Mouse (Mus musculus): ENCODE measurements at regions not wholly inside any gene's neighbourhood (a gene's known extent, or its start where the extent isn't known, plus 50 kb on each side); places are given as distances from the start of the nearest gene placed in this dataset.

DNA sequence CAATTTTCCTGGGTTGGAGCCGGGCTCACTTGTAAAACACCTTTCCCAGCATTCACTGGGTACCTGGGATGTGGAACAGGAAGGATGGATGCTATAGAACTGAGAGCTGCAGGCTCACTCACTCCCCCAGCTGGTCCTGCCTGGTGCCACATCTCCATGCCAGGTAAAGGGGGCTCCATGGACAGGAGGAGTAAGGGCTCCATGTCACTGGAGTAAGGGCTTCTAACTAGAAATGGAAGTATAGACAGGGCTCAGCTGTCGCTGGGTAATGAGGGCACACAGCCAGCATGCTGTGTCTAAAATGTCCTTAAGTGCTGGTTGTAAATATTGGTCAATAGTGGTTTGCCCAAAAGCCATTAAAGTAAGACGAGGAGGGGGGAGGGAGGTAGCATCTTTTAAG, 99.4 kb upstream of the Gpr12 start:
- H3K9ac ChIP-seq, result no peak overlapping the region
- H3K36me3 ChIP-seq, result no peaks in the 10 kb centered on the region
- H3K4me1 ChIP-seq, result peaks cover 47% of the 10 kb centered on the region
- no peak overlapping the region for H3K4me3 ChIP-seq (replicated peaks)
- no peak overlapping the region for H3K4me2 ChIP-seq
- H3K9me3 ChIP-seq (replicated peaks), result no peaks in the 10 kb centered on the region
- 28% methylated on average over 3 of the region's 3 CpGs for WGBS
- no peak overlapping the region for H3K27ac ChIP-seq
- 0 out of 2 replicates have a peak, but pooled peaks cover 15% of the 10 kb centered on the region for H3K27me3 ChIP-seq
- no peak for ATAC-seq (replicated peaks; ENCODE audit: low FRiP score)

DNA sequence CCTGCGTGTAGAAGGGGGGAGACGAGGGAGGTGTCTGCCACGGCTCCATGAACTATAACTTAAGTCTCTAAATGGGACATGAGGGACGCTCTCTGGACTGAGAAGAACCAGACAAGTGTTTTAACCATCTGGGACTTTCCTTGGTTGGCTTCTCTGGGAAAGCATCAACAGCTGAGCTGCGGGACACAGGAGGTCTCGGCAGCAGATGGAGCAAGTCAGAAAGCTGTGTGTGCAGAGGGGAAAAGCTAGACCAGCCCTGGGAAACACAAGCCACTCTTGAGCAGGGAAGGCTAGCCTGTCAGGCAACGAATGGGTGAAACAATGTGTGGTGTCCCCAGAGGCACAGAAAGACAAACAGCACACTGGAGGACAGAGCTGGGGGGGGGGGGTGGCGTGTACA, 98.5 kb upstream of the Gpr12 start:
- H3K4me2 ChIP-seq, result no peak overlapping the region
- H3K27me3 ChIP-seq, result 0 out of 2 replicates have a peak, but pooled peaks cover 15% of the 10 kb centered on the region
- no peak overlapping the region for H3K9ac ChIP-seq
- no peaks in the 10 kb centered on the region for H3K36me3 ChIP-seq
- 28% methylated on average over 8 of the region's 8 CpGs for WGBS
- peaks cover 53% of the 10 kb centered on the region for H3K4me1 ChIP-seq
- no peak for ATAC-seq (replicated peaks; ENCODE audit: low FRiP score)
- H3K9me3 ChIP-seq (replicated peaks), result no peaks in the 10 kb centered on the region
- H3K27ac ChIP-seq, result no peak overlapping the region
- H3K4me3 ChIP-seq (replicated peaks), result no peak overlapping the region

DNA sequence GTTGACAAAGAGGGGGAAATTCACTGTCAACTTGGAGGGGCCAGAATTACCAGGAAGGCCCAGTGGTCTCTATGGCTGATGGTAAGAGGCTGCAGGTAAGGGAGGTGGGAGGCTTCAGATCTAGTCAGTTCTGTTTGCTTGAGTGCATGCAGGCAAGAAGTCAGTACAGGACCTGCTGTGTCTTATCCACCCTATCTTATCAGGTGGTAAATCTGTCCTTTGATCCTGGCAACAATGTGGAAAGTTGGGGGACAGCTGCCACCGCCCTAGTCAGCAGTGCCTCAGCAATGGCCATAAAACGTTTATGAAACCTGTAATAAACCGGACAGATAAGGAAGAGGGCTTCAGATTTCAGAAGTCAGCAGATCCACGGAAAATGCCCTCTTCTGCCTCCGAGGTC, 97.9 kb upstream of the Gpr12 start:
- H3K9ac ChIP-seq, result no peak overlapping the region
- 12% methylated on average over 5 of the region's 5 CpGs for WGBS
- H3K9me3 ChIP-seq (replicated peaks), result no peaks in the 10 kb centered on the region
- 0 out of 2 replicates have a peak, but pooled peaks cover 15% of the 10 kb centered on the region for H3K27me3 ChIP-seq
- H3K4me1 ChIP-seq, result peaks cover 49% of the 10 kb centered on the region
- no peak for ATAC-seq (replicated peaks; ENCODE audit: low FRiP score)
- H3K4me2 ChIP-seq, result no peak overlapping the region
- no peak overlapping the region for H3K4me3 ChIP-seq (replicated peaks)
- no peaks in the 10 kb centered on the region for H3K36me3 ChIP-seq
- H3K27ac ChIP-seq, result no peak overlapping the region

DNA sequence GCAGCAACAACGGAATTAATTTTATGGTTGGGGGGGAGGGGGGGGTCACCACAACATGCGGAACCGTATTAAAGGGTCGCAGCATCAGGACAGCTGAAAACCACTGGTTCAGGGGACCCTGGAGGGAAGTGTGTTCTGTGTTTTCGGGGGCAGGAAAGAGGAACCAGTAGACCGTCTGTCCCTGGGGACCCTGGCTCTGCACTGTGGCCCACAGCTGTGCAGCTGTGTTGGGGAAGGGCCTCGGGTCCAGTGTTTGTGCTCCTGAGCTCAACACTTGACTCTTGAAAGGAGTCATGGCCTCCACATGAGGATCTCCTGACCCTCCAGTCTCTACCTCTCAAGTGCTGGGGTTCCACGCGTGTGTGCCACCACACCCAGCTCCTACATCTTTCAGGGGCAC, 96.5 kb upstream of the Gpr12 start:
- Histone ChIP-seq H3K9me3 (replicated peaks) (no peaks in the 10 kb centered on the region), H3K4me1 (peaks cover 46% of the 10 kb centered on the region), H3K36me3 (no peaks in the 10 kb centered on the region), H3K27ac (no peak overlapping the region), H3K4me3 (replicated peaks) (no peak overlapping the region), H3K4me2 (no peak overlapping the region), H3K27me3 (0 out of 2 replicates have a peak, but pooled peaks cover 15% of the 10 kb centered on the region), H3K9ac (no peak overlapping the region)
- WGBS, result 74% methylated on average over 9 of the region's 9 CpGs
- no peak for ATAC-seq (replicated peaks; ENCODE audit: low FRiP score)

DNA sequence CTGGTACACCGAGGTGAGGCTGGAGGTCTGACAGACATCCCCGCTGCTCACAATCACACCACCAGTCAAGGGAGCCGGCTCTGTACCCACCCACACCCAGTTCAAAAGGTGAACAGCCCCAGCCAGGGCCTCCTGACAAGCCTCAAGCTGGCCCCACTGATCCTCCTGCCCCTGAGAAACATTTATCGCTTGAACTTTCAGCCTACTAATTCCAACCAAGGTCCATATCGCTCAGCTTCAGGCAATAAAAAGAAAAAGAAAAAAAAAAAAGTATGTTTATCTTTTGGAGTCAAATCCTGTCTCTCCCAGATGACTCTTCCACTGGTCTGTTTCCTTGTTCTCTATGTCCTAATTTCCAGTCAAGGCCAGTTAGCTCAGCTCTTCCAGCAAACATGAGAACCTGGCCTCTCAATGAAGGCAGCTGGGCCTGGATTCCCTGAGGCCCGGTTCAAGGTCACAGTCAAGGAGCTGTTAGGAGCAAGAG, 94.2 kb upstream of the Gpr12 start:
- Histone ChIP-seq H3K9me3 (replicated peaks) (no peaks in the 10 kb centered on the region), H3K4me1 (peaks cover 57% of the 10 kb centered on the region), H3K27ac (no peak overlapping the region; the same call in 1 of the 2 replicates), H3K9ac (no peak overlapping the region), H3K27me3 (0 out of 2 replicates have a peak, but pooled peaks cover 12% of the 10 kb centered on the region), H3K4me2 (no peak overlapping the region), H3K36me3 (no peaks in the 10 kb centered on the region), H3K4me3 (replicated peaks) (no peak overlapping the region)
- WGBS, result 25% methylated on average over 6 of the region's 6 CpGs
- ATAC-seq (replicated peaks; ENCODE audit: low FRiP score), result no peak

DNA sequence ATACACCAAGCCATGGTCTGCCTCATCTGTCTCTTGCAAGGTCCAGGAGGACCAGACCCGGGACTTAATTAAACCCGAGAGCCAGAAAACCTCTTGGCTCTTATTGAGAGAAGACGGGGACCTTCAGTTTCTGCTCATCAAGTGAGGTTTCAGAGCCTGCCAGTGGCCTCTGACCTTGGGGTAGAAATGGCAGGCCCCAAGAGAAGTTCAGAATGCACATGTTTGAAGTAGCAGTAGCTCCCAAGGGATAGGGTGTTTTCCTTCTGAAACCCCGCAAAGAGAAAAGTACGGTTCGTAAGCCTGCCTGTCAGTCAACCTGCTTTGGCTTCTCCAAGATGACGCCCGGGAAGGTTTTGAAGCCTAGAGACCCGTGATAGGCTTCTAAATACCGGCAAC, 93.7 kb upstream of the Gpr12 start:
- ATAC-seq (replicated peaks; ENCODE audit: low FRiP score), result no peak
- Histone ChIP-seq H3K27ac (no peak overlapping the region), H3K4me3 (replicated peaks) (no peak overlapping the region)

DNA sequence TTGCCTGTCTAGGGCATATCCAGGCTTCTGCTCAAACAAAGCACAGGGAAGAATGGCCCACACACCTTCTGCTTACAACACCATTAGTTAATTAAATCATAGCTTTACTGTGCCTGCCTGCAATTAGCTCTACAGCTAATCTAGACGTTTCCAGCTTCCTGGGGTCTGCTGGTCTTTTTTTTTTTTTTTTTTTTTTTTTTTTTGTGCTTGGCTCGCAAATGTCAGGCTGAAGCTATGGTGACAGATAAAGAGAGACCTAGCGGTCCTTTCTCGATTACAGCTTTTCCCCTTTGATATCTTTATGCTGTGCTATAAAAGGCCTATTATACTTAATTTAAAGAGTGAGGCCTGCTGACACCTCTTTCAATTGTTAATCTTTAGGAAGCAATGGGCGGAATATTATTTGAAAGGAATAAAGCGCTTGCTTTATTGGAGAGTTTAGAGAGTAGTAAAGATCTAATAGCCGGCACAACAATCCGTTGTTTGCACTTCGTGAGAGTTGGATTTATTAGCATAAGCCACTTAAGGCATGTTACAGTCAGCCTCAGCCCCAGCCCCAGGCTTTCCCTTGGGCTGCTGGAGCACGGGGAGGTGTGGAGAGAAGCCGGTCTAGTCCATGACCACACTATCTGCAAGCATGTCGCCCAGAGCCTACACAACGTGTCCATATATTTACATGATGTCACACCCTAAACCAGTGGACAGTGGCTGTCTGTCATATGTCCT, 93.2 kb upstream of the Gpr12 start:
- Histone ChIP-seq H3K27ac (no peak overlapping the region), H3K27me3 (0 out of 2 replicates have a peak, but pooled peaks cover 12% of the 10 kb centered on the region)

More for the DNA sequence above, 93.7 kb upstream of the Gpr12 start:
- Histone ChIP-seq H3K9ac (no peak overlapping the region), H3K27me3 (0 out of 2 replicates have a peak, but pooled peaks cover 12% of the 10 kb centered on the region), H3K36me3 (no peaks in the 10 kb centered on the region), H3K4me2 (no peak overlapping the region), H3K9me3 (replicated peaks) (no peaks in the 10 kb centered on the region), H3K4me1 (peaks cover 54% of the 10 kb centered on the region)
- 53% methylated on average over 10 of the region's 10 CpGs for WGBS

DNA sequence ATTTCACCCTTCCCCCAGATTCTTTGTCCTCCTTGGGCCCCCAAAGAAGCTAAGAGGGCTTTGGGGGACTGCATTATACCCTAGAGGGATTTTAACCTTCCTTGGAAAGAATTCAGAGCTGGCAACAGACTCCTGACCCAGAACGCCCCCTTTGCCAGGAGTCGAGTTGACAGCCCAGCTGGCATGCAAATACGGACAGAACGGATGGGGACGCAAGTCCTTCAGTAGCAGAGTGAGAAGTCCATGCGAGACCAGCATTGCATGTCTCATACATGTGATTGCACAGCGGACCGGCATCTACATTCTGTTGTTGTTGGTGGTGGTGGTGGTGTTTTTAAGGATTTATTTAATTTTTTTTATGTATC, 92.1 kb upstream of the Gpr12 start:
- H3K27me3 ChIP-seq, result 0 out of 2 replicates have a peak, but pooled peaks cover 12% of the 10 kb centered on the region
- peak overlapping the region; percentile 83 for H3K27ac ChIP-seq
- no peak overlapping the region for H3K9ac ChIP-seq
- no peak for ATAC-seq (replicated peaks; ENCODE audit: low FRiP score)
- H3K4me1 ChIP-seq, result peaks cover 41% of the 10 kb centered on the region
- no peak overlapping the region for H3K4me2 ChIP-seq
- WGBS, result 56% methylated on average over 8 of the region's 8 CpGs
- H3K36me3 ChIP-seq, result no peaks in the 10 kb centered on the region
- H3K9me3 ChIP-seq (replicated peaks), result no peaks in the 10 kb centered on the region
- H3K4me3 ChIP-seq (replicated peaks), result no peak overlapping the region

More for the DNA sequence above, 93.2 kb upstream of the Gpr12 start:
- no peak overlapping the region for H3K4me2 ChIP-seq
- no peaks in the 10 kb centered on the region for H3K36me3 ChIP-seq
- H3K9me3 ChIP-seq (replicated peaks), result no peaks in the 10 kb centered on the region
- no peak overlapping the region for H3K4me3 ChIP-seq (replicated peaks)
- H3K4me1 ChIP-seq, result peaks cover 49% of the 10 kb centered on the region
- ATAC-seq (replicated peaks; ENCODE audit: low FRiP score), result no peak
- H3K9ac ChIP-seq, result no peak overlapping the region
- WGBS, result 50% methylated on average over 13 of the region's 13 CpGs

DNA sequence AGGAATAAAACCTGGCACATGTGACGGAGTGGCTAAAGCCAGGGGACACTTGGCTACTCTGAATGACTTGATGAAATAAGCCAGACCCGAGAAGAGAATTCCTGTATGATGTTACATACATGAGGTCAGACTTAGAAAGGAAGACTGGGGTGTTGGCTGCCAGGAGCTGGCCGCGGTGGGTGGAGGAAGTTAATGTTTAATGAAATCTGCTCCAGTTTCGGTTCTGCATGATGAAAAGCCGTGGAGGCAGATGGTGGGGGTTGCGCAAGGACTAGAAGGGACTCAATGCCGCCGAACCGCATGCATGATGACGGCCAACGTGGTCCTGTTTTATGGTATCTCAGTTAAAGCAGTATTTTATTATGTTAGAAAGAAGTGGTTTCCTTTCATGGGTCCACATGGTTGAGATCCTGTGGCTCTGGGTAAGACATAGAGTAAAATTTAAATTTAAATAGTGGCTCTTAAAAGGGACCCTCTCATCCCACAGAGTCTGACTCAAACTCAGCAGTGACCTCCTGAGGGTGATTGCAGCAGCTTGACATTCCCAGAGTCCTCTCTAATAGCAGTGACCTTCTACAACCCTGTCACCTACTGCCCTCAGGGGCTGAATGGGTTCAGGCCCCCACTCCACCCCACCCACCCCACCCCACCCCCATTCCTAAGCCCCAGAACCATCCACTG, 91.6 kb upstream of the Gpr12 start:
- 47% methylated on average over 12 of the region's 12 CpGs for WGBS
- Histone ChIP-seq H3K4me1 (peaks cover 41% of the 10 kb centered on the region), H3K4me3 (replicated peaks) (no peak overlapping the region), H3K4me2 (0 out of 2 replicates have a peak overlapping the region, but pooled peaks have one; percentile 13), H3K9me3 (replicated peaks) (no peaks in the 10 kb centered on the region), H3K36me3 (no peaks in the 10 kb centered on the region), H3K9ac (no peak overlapping the region), H3K27ac (peak overlapping the region; percentile 83), H3K27me3 (0 out of 2 replicates have a peak, but pooled peaks cover 12% of the 10 kb centered on the region)
- ATAC-seq (replicated peaks; ENCODE audit: low FRiP score), result peak; percentile 50

DNA sequence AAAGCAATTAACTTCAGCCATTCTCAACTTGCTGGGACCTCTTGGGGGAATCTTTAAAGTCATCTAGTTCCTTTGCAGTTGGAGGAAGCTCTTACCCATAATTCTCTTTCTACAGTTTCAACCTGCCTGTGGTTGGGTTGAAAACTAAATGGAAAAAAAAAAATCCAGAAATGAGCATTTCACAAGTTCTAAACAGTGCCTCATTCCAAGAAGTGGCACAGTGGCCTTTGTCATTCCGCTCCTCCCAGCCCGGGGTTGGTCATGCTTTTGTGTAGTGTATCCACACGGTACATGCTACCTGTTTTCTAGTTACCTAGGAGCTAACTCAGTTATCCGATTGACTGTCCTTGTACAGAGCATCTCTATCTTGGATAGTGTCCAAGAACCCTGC, 90.8 kb upstream of the Gpr12 start:
- Histone ChIP-seq H3K4me2 (no peak overlapping the region), H3K36me3 (no peaks in the 10 kb centered on the region), H3K9ac (no peak overlapping the region), H3K9me3 (replicated peaks) (no peaks in the 10 kb centered on the region), H3K27me3 (0 out of 2 replicates have a peak, but pooled peaks cover 8% of the 10 kb centered on the region), H3K4me3 (replicated peaks) (no peak overlapping the region), H3K27ac (peak overlapping the region; percentile 83), H3K4me1 (peaks cover 41% of the 10 kb centered on the region)
- WGBS, result 85% methylated on average over 4 of the region's 4 CpGs
- no peak for ATAC-seq (replicated peaks; ENCODE audit: low FRiP score)

DNA sequence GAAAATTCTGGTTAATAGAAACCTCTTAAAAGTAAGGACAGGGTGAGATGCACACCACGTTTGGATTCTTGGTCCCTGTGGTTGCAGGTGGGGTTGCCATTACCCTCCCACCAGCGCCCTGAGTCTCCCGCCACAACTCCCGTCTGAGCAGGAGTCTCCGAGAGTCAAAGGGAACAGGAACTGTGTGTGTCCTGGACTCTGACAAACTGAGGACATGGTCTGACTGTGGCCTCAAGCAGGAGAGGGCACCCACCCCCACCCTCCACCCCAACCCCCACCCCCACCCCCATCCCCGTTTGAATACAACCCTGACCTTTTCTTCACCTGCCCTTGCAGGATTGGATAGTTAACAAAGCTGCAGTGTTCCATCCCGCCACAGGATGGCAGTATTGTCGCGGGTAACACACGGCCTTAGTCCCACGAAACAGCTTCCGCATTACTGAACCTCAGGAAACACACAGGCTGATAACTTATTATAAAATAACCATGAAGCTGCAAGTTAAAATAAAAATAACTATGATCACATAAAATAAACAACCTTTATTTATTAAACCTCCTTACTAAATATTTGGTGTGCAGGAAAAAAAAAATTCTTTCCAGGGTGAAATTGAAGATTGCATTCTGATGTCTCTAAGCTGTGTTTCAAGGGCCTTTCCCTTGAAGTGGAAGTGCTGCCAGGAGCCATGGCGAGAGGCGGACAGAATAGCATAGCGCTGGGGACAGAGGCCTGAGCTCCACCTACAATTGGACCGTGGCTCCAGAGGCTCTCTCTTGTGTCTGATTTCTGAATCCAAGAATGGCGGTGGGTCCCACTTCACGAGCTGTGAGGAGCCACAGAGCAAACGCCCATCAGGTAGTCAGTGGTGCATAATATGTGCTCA, 90.2 kb upstream of the Gpr12 start:
- Histone ChIP-seq H3K9ac (no peak overlapping the region), H3K4me3 (replicated peaks) (no peak overlapping the region), H3K27ac (peak overlapping the region; percentile 83), H3K9me3 (replicated peaks) (no peaks in the 10 kb centered on the region), H3K4me1 (peaks cover 37% of the 10 kb centered on the region), H3K27me3 (0 out of 2 replicates have a peak, but pooled peaks cover 5% of the 10 kb centered on the region), H3K36me3 (no peaks in the 10 kb centered on the region), H3K4me2 (peak overlapping the region; percentile 25; the same call in 1 of the 2 replicates)
- ATAC-seq (replicated peaks; ENCODE audit: low FRiP score), result peak; percentile 63; the same call in 1 of the 2 replicates
- WGBS, result 16% methylated on average over 19 of the region's 19 CpGs
